9 mouse cellular contexts compared by ENCODE assay signal in the genomic region with DNA sequence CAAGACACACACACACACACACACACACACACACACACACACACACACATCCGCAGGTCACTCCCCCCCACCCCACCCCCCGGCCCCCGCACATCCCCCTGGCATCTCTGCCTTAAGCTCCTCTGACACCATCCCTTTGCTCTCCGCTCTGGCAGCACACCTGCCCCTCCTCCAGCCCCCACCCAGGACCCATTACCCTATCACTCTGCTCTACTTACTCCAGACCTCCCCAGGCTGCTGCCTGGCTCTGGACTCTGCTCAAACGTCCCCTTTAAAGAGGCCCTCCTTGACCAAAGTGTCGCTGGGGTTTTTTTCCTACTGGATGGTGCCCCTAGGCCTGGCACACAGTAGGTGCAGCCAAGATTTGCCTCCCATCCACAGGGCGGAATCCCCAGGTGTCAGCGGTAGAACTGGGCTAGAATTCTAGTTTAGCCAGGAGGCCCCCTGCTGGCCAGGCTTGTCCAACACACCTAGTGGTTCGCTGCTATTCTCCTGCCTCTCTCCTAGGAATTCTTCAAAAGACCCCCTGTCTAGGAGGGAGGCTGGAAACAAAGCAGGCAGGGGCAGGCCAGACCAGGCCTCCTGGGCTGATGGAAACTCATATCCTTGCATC. TPM values are rescaled to one million over a fixed set of nuclear protein-coding genes. Genes with fewer than 3 reads are reported as not detected.
DNase-seq lines count a peak whose midpoint lies in the region; ATAC-seq and TF ChIP-seq lines count a peak whose summit lies in the region.
"Had no signal": no experiment of that assay in that cellular context is flagged by ENCODE, and none has a peak within 500 bp of the region (broad histone marks: within the 10 kb centered on the region; RNA-seq: fewer than 3 reads in every experiment).

No protein-coding gene starts in this region.

- TF ChIP-seq CTCF in bone marrow macrophage, adult 2 months (IDR thresholded peaks at IDR 0.05; ENCODE audit: low read depth, low read length): peak; percentile 80

- peak; percentile 32; the same call in 1 of the 2 replicates for ATAC-seq in forebrain, embryonic 11.5 days (replicated peaks; ENCODE audit: low FRiP score)
- ATAC-seq in midbrain, embryonic 13.5 days: peak; percentile 61
- ATAC-seq in stomach, embryonic 16.5 days (ENCODE audit: insufficient read depth, low FRiP score): peak; percentile 16; the same call in 1 of the 2 replicates

- H3K36me3 ChIP-seq in forebrain, embryonic 11.5 days (ENCODE audit: control insufficient read depth, insufficient read depth, low read length): no peaks in the 10 kb centered on the region
- H3K36me3 ChIP-seq in midbrain, embryonic 13.5 days: no peaks in the 10 kb centered on the region
- H3K36me3 ChIP-seq in stomach, embryonic 16.5 days (ENCODE audit: control insufficient read depth, insufficient read depth, low read length): no peaks in the 10 kb centered on the region
- H3K36me3 ChIP-seq: embryonic facial prominence, embryonic 15.5 days had no signal

- no peak overlapping the region for H3K9ac ChIP-seq in forebrain, embryonic 11.5 days (ENCODE audit: low read length)
- H3K9ac ChIP-seq in midbrain, embryonic 13.5 days (replicated peaks): no peak overlapping the region
- 0 out of 2 replicates have a peak overlapping the region, but pooled peaks have one; percentile 6 for H3K9ac ChIP-seq in stomach, embryonic 16.5 days (ENCODE audit: low read length)
- H3K9ac ChIP-seq: embryonic facial prominence, embryonic 15.5 days had no signal

- H3K27ac ChIP-seq in bone marrow macrophage, adult 2 months (ENCODE audit: insufficient read depth, low read depth, low read length): peak overlapping the region; percentile 83; the same call in 1 of the 2 replicates
- no peak overlapping the region for H3K27ac ChIP-seq in forebrain, embryonic 11.5 days (ENCODE audit: low read depth, low read length)
- H3K27ac ChIP-seq in midbrain, embryonic 13.5 days: no peak overlapping the region
- no peak overlapping the region for H3K27ac ChIP-seq in stomach, embryonic 16.5 days (ENCODE audit: low read length)

- no peaks in the 10 kb centered on the region for H3K9me3 ChIP-seq in forebrain, embryonic 11.5 days (ENCODE audit: control insufficient read depth, low read length)
- H3K9me3 ChIP-seq in midbrain, embryonic 13.5 days: no peaks in the 10 kb centered on the region
- H3K9me3 ChIP-seq in stomach, embryonic 16.5 days (replicated peaks; ENCODE audit: control insufficient read depth, low read length): no peaks in the 10 kb centered on the region
- H3K9me3 ChIP-seq: embryonic facial prominence, embryonic 15.5 days had no signal

- peak; percentile 54 for DNase-seq in ovary, postnatal 10 days (ENCODE audit: low spot score)
- no peak for DNase-seq in ovary, adult 18-20 months (ENCODE audit: low spot score)
- peak; percentile 86 for DNase-seq in forebrain, embryonic 11.5 days (ENCODE audit: low spot score)
- peak; percentile 83 to 84 for DNase-seq in heart, postnatal 36 days
- peak; percentile 54 to 63 for DNase-seq in layer of hippocampus, postnatal 36 days

- H3K27me3 ChIP-seq in forebrain, embryonic 11.5 days (ENCODE audit: control insufficient read depth, insufficient read depth, low read length): no peaks in the 10 kb centered on the region
- H3K27me3 ChIP-seq in midbrain, embryonic 13.5 days: 0 out of 2 replicates have a peak, but pooled peaks cover 9% of the 10 kb centered on the region
- no peaks in the 10 kb centered on the region; the same call in 1 of the 2 replicates for H3K27me3 ChIP-seq in stomach, embryonic 16.5 days (ENCODE audit: control insufficient read depth, insufficient read depth, low read length)
- H3K27me3 ChIP-seq: embryonic facial prominence, embryonic 15.5 days had no signal

- WGBS in forebrain, embryonic 11.5 days: 21% methylated on average over 9 of the region's 9 CpGs
- WGBS in midbrain, embryonic 13.5 days: 19% methylated on average over 6 of the region's 9 CpGs
- WGBS in stomach, embryonic 16.5 days: 7% methylated on average over 6 of the region's 9 CpGs

- peaks cover 63% of the 10 kb centered on the region for H3K4me1 ChIP-seq in bone marrow macrophage, adult 2 months (ENCODE audit: control insufficient read depth, insufficient read depth, low read length)
- no peaks in the 10 kb centered on the region for H3K4me1 ChIP-seq in forebrain, embryonic 11.5 days (replicated peaks; ENCODE audit: control insufficient read depth, insufficient read depth, low read length)
- H3K4me1 ChIP-seq in midbrain, embryonic 13.5 days (replicated peaks): 0 out of 2 replicates have a peak, but pooled peaks cover 4% of the 10 kb centered on the region
- H3K4me1 ChIP-seq in stomach, embryonic 16.5 days (ENCODE audit: control insufficient read depth, insufficient read depth, low read length): peaks cover 16% of the 10 kb centered on the region

- H3K4me3 ChIP-seq in bone marrow macrophage, adult 2 months (ENCODE audit: insufficient read depth, low read length): no peak overlapping the region
- no peak overlapping the region for H3K4me3 ChIP-seq in forebrain, embryonic 11.5 days (ENCODE audit: low read depth, low read length)
- H3K4me3 ChIP-seq in midbrain, embryonic 13.5 days (replicated peaks): no peak overlapping the region
- H3K4me3 ChIP-seq in stomach, embryonic 16.5 days (replicated peaks; ENCODE audit: low read length): no peak overlapping the region
- H3K4me3 ChIP-seq: embryonic facial prominence, embryonic 15.5 days had no signal

- TF ChIP-seq POLR2A in bone marrow macrophage, adult 2 months (IDR thresholded peaks at IDR 0.05; ENCODE audit: borderline replicate concordance, low read depth, low read length): no peak

- intact Hi-C loops in heart, postnatal 36 days (cut with DNase I): loop anchor here (1.0 kb wide), 2 partner anchors 106 to 160 kb away; no protein-coding TSS in a partner anchor

- no peak overlapping the region for H3K4me2 ChIP-seq in forebrain, embryonic 11.5 days (ENCODE audit: low read depth, low read length, severe bottlenecking)
- no peak overlapping the region for H3K4me2 ChIP-seq in midbrain, embryonic 13.5 days (replicated peaks)
- no peak overlapping the region for H3K4me2 ChIP-seq in stomach, embryonic 16.5 days (ENCODE audit: low read depth, low read length)
- H3K4me2 ChIP-seq: embryonic facial prominence, embryonic 15.5 days had no signal

RNA-seq across cellular contexts. Expression of gene Plxnd1, which starts 12.9 kb away (rescaled TPM):
- polyA plus RNA-seq in bone marrow macrophage, adult 2 months (2012; ENCODE audit: insufficient read depth, insufficient read length, missing spikeins): 205 and 222 TPM in 2 replicates
- polyA plus RNA-seq in forebrain, embryonic 11.5 days (2014; fragmentation: Nextera tagmentation; extraction: Ambion mirVana): 23.9 and 25.5 TPM in 2 replicates
- total RNA-seq in heart, postnatal 36 days (2021): 10 to 100 TPM; 69.9 to 74.6 TPM
- total RNA-seq in layer of hippocampus, postnatal 36 days (2021): 10 to 100 TPM; 19.6 to 22.9 TPM
- 6.5 and 8.2 TPM in 2 replicates for polyA plus RNA-seq in midbrain, embryonic 13.5 days (2015; fragmentation: Nextera tagmentation; extraction: Ambion mirVana)
- 27.7 and 28.5 TPM in 2 replicates for polyA plus RNA-seq in stomach, embryonic 16.5 days (2015; fragmentation: Nextera tagmentation; extraction: Ambion mirVana)
